Mouse (Mus musculus): Measurements from ENCODE around the gene Usp49. TPM values are rescaled to one million over a fixed set of nuclear protein-coding genes. Genes with fewer than 3 reads are reported as not detected.

The Usp49 gene
- polyA plus RNA-seq, 1 experiment = 6.7 TPM

DNA sequence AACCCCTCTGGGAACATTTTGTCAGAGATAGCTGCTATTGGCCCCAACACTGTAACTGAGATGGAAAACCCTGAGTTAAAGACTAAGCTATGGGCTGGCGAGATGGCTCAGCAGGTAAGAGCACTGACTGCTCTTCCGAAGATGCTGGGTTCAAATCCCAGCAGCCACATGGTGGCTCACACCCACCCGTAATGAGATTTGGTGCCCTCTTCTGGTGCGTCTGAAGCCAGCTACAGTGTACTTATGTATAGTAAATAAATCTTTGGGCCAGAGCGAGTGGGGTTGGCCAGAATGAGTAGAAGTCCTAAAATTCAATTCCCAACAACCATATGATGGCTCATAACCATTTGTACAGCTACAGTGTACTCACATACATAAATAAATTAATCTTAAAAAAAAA is 24.3 kb upstream of the Usp49 start:
- no peak for DNase-seq
- Histone ChIP-seq H3K4me3 (replicated peaks; ENCODE audit: extremely low read depth, low read depth, low read length) (no peak overlapping the region), H3K4me1 (ENCODE audit: control insufficient read depth, insufficient read depth, low read length) (peaks cover 2% of the 10 kb centered on the region; the same call in 1 of the 2 replicates)
- WGBS = 59% methylated on average over 5 of the region's 5 CpGs
- TF ChIP-seq CTCF (IDR thresholded peaks at IDR 0.05; ENCODE audit: insufficient read depth, low read length) (peak; percentile 30), POLR2A (IDR thresholded peaks at IDR 0.05; ENCODE audit: borderline replicate concordance, extremely low read depth, low read depth, low read length) (no peak)

DNA sequence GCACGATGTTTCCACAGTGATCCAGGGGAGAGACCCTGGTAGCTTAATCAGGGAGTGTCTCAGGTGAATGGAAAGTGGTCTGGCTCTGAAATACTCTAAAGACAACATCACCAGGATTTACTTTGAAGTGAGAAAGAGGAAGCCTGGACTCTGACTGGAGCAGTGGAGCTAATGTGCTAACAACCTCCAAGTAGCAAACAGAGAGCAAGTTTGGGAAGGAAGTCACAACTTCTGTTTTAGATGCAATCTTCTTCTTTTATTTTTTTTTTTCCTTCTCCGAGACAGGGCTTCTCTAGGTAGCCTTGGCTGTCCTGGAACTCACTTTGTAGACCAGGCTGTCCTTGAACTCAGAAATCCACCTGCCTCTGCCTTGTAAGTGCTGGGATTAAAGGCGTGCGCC is 21.3 kb upstream of the Usp49 start:
- 87% methylated on average over 4 of the region's 4 CpGs for WGBS
- Histone ChIP-seq H3K4me1 (ENCODE audit: control insufficient read depth, insufficient read depth, low read length) (peaks cover 6% of the 10 kb centered on the region), H3K4me3 (replicated peaks; ENCODE audit: extremely low read depth, low read depth, low read length) (no peak overlapping the region)
- no peak for DNase-seq
- TF ChIP-seq POLR2A (IDR thresholded peaks at IDR 0.05; ENCODE audit: borderline replicate concordance, extremely low read depth, low read depth, low read length) (no peak), CTCF (IDR thresholded peaks at IDR 0.05; ENCODE audit: insufficient read depth, low read length) (no peak)

DNA sequence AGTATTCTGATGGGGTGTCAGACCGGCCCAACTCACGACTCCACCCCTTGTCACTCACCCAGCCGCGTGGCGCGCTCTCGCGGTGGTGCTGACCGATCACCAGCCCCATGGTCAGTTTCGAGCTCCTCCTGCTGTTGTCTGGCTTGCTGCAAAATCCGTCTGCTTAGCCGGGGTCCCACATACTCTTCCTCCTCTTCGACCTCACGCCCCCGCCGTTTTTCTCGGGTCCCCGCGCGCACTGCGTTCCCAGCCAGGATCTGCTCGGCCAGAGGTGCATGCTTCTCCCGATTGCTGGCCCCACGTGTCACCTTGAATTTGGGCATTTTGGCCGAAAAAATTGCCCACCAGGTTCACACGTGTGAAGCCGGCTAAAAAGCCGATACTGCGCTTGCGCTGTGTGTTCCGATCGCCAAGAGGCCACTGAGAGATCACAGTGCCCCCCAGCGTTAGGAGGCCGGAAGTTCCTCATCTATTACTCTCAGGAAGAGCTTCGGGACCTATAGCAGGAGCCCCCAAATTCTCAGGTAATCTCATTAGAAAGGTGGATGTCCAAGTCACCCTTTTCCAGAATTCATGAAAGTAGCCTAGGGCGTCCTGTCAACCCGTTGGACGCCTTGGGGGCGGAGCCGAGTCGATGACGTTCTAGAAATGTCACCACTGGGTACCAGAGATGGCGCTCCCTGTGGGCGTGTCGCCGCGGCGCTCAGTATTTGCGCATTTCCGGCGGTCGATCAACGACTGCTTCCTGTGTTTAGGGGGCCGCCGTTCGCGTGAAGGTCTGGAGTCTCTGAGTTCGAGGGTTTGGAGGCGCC is 19.4 kb upstream of the Usp49 start, which contains the start of the genes Bysl, Med20 and Gm20517:
TSS of gene Bysl (minus strand) at position 644 of the 812 bp plus-strand sequence.
TSS of gene Med20 (plus strand) at position 734 of the 812 bp plus-strand sequence.
TSS of gene Gm20517 (plus strand) at position 741 of the 812 bp plus-strand sequence.
- H3K4me1 ChIP-seq (ENCODE audit: control insufficient read depth, insufficient read depth, low read length) = peaks cover 6% of the 10 kb centered on the region
- WGBS = under 1% methylated on average over 59 of the region's 59 CpGs
- peak within 1 kb of the TSS; percentile 99 for H3K4me3 ChIP-seq (replicated peaks; ENCODE audit: extremely low read depth, low read depth, low read length)
- DNase-seq = peak; percentile 97
- TF ChIP-seq POLR2A (IDR thresholded peaks at IDR 0.05; ENCODE audit: borderline replicate concordance, extremely low read depth, low read depth, low read length) (peak; percentile 81; the same call in 1 of the 2 replicates), CTCF (IDR thresholded peaks at IDR 0.05; ENCODE audit: insufficient read depth, low read length) (peak; percentile 84)

DNA sequence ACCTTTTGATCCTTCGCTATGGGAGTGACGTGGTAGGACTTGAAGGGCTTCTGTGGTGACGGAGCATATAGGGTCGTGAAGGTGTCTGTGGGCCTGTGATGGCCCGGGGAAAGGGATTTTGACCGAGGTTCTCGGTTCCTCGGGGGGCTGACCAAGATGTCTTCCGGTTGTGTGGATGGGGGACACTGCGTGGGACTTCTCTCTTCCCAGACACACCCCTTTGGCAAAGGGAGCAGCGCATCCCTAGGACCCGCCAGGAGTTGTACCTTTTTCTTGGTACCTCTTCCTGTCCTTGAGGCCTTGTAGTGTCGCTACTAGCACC is 18.9 kb upstream of the Usp49 start:
- TF ChIP-seq CTCF (IDR thresholded peaks at IDR 0.05; ENCODE audit: insufficient read depth, low read length) = no peak
- TF ChIP-seq POLR2A (IDR thresholded peaks at IDR 0.05; ENCODE audit: borderline replicate concordance, extremely low read depth, low read depth, low read length) = no peak
- WGBS = 1% methylated on average over 13 of the region's 13 CpGs
- no peak for DNase-seq
- Histone ChIP-seq H3K4me3 (replicated peaks; ENCODE audit: extremely low read depth, low read depth, low read length) (peak overlapping the region; percentile 99), H3K4me1 (ENCODE audit: control insufficient read depth, insufficient read depth, low read length) (peaks cover 6% of the 10 kb centered on the region)

GRCm38 (mm10) chr17:47614018-47614417 is 16.5 kb upstream of the Usp49 start:
- DNase-seq = peak; percentile 34
- H3K4me3 ChIP-seq (replicated peaks; ENCODE audit: extremely low read depth, low read depth, low read length) = no peak overlapping the region
- WGBS = 74% methylated on average over 1 of the region's 1 CpGs
- TF ChIP-seq POLR2A (IDR thresholded peaks at IDR 0.05; ENCODE audit: borderline replicate concordance, extremely low read depth, low read depth, low read length) (no peak), CTCF (IDR thresholded peaks at IDR 0.05; ENCODE audit: insufficient read depth, low read length) (peak; percentile 76)
- peaks cover 6% of the 10 kb centered on the region for H3K4me1 ChIP-seq (ENCODE audit: control insufficient read depth, insufficient read depth, low read length)

GRCm38 (mm10) chr17:47616119-47616518 is 14.4 kb upstream of the Usp49 start:
- Histone ChIP-seq H3K4me1 (ENCODE audit: control insufficient read depth, insufficient read depth, low read length) (peaks cover 3% of the 10 kb centered on the region; the same call in 1 of the 2 replicates), H3K4me3 (replicated peaks; ENCODE audit: extremely low read depth, low read depth, low read length) (no peak overlapping the region)
- WGBS = 90% methylated on average over 8 of the region's 8 CpGs
- no peak for DNase-seq
- no peak for TF ChIP-seq POLR2A (IDR thresholded peaks at IDR 0.05; ENCODE audit: borderline replicate concordance, extremely low read depth, low read depth, low read length)
- TF ChIP-seq CTCF (IDR thresholded peaks at IDR 0.05; ENCODE audit: insufficient read depth, low read length) = no peak

DNA sequence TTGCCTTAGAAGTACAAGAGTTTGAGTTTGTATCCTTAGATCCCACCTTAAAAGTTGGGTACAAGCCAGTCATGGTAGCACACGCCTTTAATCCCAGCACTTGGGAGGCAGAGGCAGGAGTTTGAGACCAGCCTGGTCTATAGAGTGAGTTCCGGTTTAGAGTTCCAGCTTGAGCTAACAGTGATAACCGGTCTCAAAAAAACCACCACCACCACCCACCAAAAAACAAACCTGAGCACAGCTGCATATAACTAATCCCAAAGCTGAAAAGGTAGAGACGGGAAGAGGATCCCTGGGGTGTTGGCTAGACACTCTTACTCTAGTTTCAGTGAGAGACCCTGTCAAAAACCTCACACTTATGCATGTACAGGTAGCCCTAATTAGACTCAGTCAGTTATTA is 13.8 kb upstream of the Usp49 start:
- Histone ChIP-seq H3K4me1 (ENCODE audit: control insufficient read depth, insufficient read depth, low read length) (peaks cover 3% of the 10 kb centered on the region; the same call in 1 of the 2 replicates), H3K4me3 (replicated peaks; ENCODE audit: extremely low read depth, low read depth, low read length) (no peak overlapping the region)
- 96% methylated on average over 4 of the region's 4 CpGs for WGBS
- TF ChIP-seq POLR2A (IDR thresholded peaks at IDR 0.05; ENCODE audit: borderline replicate concordance, extremely low read depth, low read depth, low read length) (no peak), CTCF (IDR thresholded peaks at IDR 0.05; ENCODE audit: insufficient read depth, low read length) (no peak)
- no peak for DNase-seq

- TF ChIP-seq POLR2A (IDR thresholded peaks at IDR 0.05; ENCODE audit: borderline replicate concordance, extremely low read depth, low read depth, low read length) (no peak), CTCF (IDR thresholded peaks at IDR 0.05; ENCODE audit: insufficient read depth, low read length) (no peak)
- Histone ChIP-seq H3K4me3 (replicated peaks; ENCODE audit: extremely low read depth, low read depth, low read length) (no peak overlapping the region), H3K4me1 (ENCODE audit: control insufficient read depth, insufficient read depth, low read length) (no peaks in the 10 kb centered on the region)
- WGBS = 87% methylated on average over 9 of the region's 9 CpGs
- DNase-seq = no peak
Measured at GRCm38 (mm10) chr17:47617605-47618307, 12.7 kb upstream of the Usp49 start.

GRCm38 (mm10) chr17:47618556-47619311 is 11.8 kb upstream of the Usp49 start:
- H3K4me1 ChIP-seq (ENCODE audit: control insufficient read depth, insufficient read depth, low read length) = no peaks in the 10 kb centered on the region
- H3K4me3 ChIP-seq (replicated peaks; ENCODE audit: extremely low read depth, low read depth, low read length) = no peak overlapping the region
- TF ChIP-seq POLR2A (IDR thresholded peaks at IDR 0.05; ENCODE audit: borderline replicate concordance, extremely low read depth, low read depth, low read length) (no peak), CTCF (IDR thresholded peaks at IDR 0.05; ENCODE audit: insufficient read depth, low read length) (no peak)
- DNase-seq = no peak
- 85% methylated on average over 13 of the region's 13 CpGs for WGBS
